Mouse (Mus musculus) spleen, adult 2 months (tissue): ENCODE data around the gene Defb35. TPM values are rescaled to one million over a fixed set of nuclear protein-coding genes. Genes with fewer than 3 reads are reported as not detected.

Experiments
- DNase-seq, 2 experiments: peaks; one replicate each; pipeline versions ENCODE4 v3.0.0 to v3.0.0-alpha.2; 2012 to 2021; ENCODE audit warnings: low spot score in 2 of 2, low read depth in 1 of 2
- H3K27ac ChIP-seq: fragments of 200-500 bp; 2 replicates; pipeline ENCODE4 v1.5.1; 2012; ENCODE audit warnings: low read length, inconsistent platforms; ENCODE audit not compliant: insufficient read depth
- H3K27me3 ChIP-seq: fragments of 200-500 bp; 2 replicates; pipeline ENCODE4 v1.6.1; 2012; ENCODE audit warnings: mild to moderate bottlenecking, moderate library complexity, low read length, inconsistent platforms; ENCODE audit not compliant: control insufficient read depth, insufficient read depth
- H3K36me3 ChIP-seq: fragments of 200-500 bp; 2 replicates; pipeline ENCODE4 v1.6.1; 2012; ENCODE audit warnings: mild to moderate bottlenecking, low read length, inconsistent platforms; ENCODE audit not compliant: control insufficient read depth, insufficient read depth
- H3K4me1 ChIP-seq: fragments of 200-500 bp; 2 replicates; pipeline ENCODE4 v1.6.1; 2011; ENCODE audit warnings: inconsistent platforms; ENCODE audit not compliant: control insufficient read depth, insufficient read depth, insufficient read length
- H3K4me3 ChIP-seq: fragments of 200-500 bp; 2 replicates; pipeline ENCODE4 v1.5.1; 2011; ENCODE audit warnings: mild to moderate bottlenecking, inconsistent platforms; ENCODE audit not compliant: insufficient read depth, insufficient read length; ENCODE audit errors: extremely low read depth
- CTCF ChIP-seq: fragments of 200-500 bp; IDR thresholded peaks from 2 replicates; pipeline ENCODE4 v1.5.1; 2011; ENCODE audit warnings: mild to moderate bottlenecking, inconsistent platforms; ENCODE audit not compliant: insufficient read depth, insufficient read length, insufficient replicate concordance; ENCODE audit errors: extremely low read depth
- POLR2A ChIP-seq: fragments of 200-500 bp; IDR thresholded peaks from 2 replicates; pipeline ENCODE4 v1.6.1; 2011; ENCODE audit warnings: low read depth, low read length, inconsistent platforms
- WGBS: fragments of 180-500 bp; shearing (Covaris S2); methylation state at CpG from one replicate; pipeline ENCODE4 v1.1.7; 2018; 5-methylcytosine and 5-hydroxymethylcytosine counted together
- polyA plus RNA-seq: library from polyadenylated mRNA; depleted of rRNA; stranded (reverse); fragments of >200 nt; gene quantifications from 2 replicates; pipeline ENCODE4 v1.2.3, GENCODE M21; 2012

The Defb35 gene
- polyA plus RNA-seq, 1 experiment, result not detected

DNA sequence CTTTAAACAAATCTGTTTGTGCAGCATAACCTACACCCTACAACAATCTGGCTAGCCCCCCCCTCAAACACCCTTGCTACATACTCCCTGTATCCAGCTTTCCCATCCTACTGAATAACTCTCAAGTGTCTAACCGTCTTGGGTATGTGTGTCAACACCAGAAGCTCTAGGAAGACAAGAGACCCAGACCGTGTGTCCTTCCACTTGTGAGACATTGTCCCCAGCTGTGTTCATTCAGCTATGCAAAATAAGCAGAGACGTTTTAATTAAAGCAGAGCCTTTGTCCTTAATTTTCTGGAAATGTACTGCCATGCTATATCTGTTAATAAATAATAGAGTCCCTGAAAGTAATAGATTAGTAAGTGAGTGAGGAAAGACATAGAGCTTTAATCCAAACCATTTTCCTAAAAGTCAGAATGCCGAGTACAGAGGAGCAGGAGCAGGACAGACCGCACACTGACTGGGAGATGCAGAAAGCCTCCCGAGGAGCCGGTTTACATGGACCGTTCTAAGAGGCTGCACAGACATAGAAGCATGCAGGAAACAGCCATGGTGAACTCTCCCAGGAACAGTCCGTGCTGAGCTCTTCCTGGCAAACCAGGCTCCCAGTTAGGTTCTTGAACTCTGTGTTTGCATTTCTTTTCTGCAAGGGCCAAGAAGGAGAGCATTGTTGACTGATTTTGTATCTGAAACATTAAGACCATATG is 9.3 kb downstream of the Defb35 start:
- no peak overlapping the region for H3K4me3 ChIP-seq
- no peaks in the 10 kb centered on the region for H3K27me3 ChIP-seq
- 81% methylated on average over 9 of the region's 9 CpGs for WGBS
- H3K36me3 ChIP-seq, result no peaks in the 10 kb centered on the region
- H3K4me1 ChIP-seq, result no peaks in the 10 kb centered on the region
- no peak for TF ChIP-seq POLR2A
- TF ChIP-seq CTCF, result no peak
- no peak overlapping the region for H3K27ac ChIP-seq
- DNase-seq, result no peak

DNA sequence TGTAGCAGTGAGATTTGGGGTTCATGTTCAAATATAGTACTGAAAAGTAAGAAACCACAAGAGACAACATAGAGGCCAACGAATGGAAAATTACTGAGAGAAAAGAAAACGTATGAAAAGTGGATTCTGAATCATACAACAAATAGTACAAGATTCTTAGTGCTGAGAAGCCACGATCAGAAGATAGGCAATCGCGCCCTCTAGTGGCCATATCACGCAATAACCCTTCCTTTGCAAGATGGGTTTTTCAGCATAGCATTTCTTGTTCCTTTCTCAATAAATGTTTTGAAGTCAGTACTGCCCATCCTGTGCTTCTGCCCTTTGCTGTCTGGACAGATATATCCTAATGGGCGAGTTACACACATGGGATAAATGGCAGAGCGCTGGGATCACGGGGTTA is 17.2 kb downstream of the Defb35 start:
- no peak overlapping the region for H3K4me3 ChIP-seq

DNA sequence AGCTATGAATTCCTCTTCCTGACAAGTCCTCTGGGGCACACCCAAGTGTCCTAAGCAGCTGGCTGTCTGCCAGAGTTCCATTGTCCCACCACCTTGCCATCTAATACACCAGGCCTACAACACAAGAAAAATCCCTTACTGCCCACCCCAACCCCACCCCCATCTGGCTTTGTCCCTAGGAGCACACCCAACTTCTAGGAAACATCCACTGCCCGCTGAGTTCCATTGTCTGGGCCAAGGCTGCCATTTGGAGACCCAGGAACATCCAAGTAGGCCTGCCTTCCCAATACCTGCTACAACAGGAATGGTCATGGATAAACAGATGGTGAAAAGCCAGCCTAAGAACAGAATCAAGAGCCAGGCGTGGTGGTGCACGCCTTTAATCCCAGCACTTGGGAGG is 18.2 kb downstream of the Defb35 start:
- no peak overlapping the region for H3K27ac ChIP-seq
- no peak overlapping the region for H3K4me3 ChIP-seq
- no peak for DNase-seq
- no peaks in the 10 kb centered on the region for H3K27me3 ChIP-seq
- no peak for TF ChIP-seq CTCF
- TF ChIP-seq POLR2A, result no peak
- 82% methylated on average over 3 of the region's 3 CpGs for WGBS
- H3K4me1 ChIP-seq, result no peaks in the 10 kb centered on the region
- H3K36me3 ChIP-seq, result no peaks in the 10 kb centered on the region

More for the DNA sequence above, 17.2 kb downstream of the Defb35 start:
- no peaks in the 10 kb centered on the region for H3K36me3 ChIP-seq
- DNase-seq, result no peak
- no peak overlapping the region for H3K27ac ChIP-seq
- TF ChIP-seq CTCF, result no peak
- TF ChIP-seq POLR2A, result no peak
- H3K4me1 ChIP-seq, result no peaks in the 10 kb centered on the region
- no peaks in the 10 kb centered on the region for H3K27me3 ChIP-seq
- WGBS, result 6% methylated on average over 9 of the region's 9 CpGs

DNA sequence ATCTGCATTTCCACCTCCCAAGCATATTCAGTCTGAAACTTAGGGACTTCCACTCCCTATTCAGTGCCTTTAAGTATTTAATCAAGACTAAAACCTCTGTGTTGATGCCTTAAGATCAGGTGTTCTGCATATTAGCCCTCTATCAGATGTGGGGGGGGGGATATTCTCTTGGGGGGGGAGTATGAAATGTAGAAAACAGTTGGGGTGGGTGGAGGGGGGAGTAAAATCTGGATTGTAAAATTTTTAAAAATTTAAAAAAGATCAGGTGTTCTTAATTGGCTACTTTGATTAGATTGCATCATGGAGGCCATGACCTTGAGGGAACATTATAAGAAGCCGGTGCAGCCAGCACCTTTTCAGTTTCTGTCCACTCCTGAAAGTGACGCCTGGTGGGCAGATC is 20.3 kb downstream of the Defb35 start, which contains the start of gene Fam90a1a:
Gene Fam90a1a (plus strand): TSS at position 301 of the 400 bp plus-strand sequence.
- WGBS, result 89% methylated on average over 2 of the region's 2 CpGs
- TF ChIP-seq POLR2A (no peak), CTCF (no peak)
- no peak for DNase-seq
- Histone ChIP-seq H3K27ac (no peak within 1 kb of the TSS), H3K4me1 (no peaks in the 10 kb centered on the region), H3K4me3 (no peak within 1 kb of the TSS), H3K27me3 (no peaks in the 10 kb centered on the region), H3K36me3 (no peaks in the 10 kb centered on the region)

GRCm38 (mm10) chr8:21966646-21967045 is 28.5 kb downstream of the Defb35 start:
- Histone ChIP-seq H3K4me3 (no peak overlapping the region), H3K27me3 (no peaks in the 10 kb centered on the region), H3K4me1 (no peaks in the 10 kb centered on the region), H3K27ac (no peak overlapping the region), H3K36me3 (no peaks in the 10 kb centered on the region)
- WGBS, result 78% methylated on average over 1 of the region's 1 CpGs
- TF ChIP-seq CTCF, result no peak
- no peak for TF ChIP-seq POLR2A
- DNase-seq, result no peak

- no peak for DNase-seq
- no peak within 1 kb of the TSS for H3K27ac ChIP-seq
- no peak within 1 kb of the TSS for H3K4me3 ChIP-seq
- no peaks in the 10 kb centered on the region for H3K4me1 ChIP-seq
- no peaks in the 10 kb centered on the region for H3K36me3 ChIP-seq
- no peak for TF ChIP-seq CTCF
- no peak for TF ChIP-seq POLR2A
- H3K27me3 ChIP-seq, result no peaks in the 10 kb centered on the region
- 93% methylated on average over 3 of the region's 3 CpGs for WGBS
Observed at GRCm38 (mm10) chr8:21969475-21969874, 31.3 kb downstream of the Defb35 start, which contains the start of gene Ccdc70. Gene Ccdc70, plus strand, starts transcription at chr8:21969775.

DNA sequence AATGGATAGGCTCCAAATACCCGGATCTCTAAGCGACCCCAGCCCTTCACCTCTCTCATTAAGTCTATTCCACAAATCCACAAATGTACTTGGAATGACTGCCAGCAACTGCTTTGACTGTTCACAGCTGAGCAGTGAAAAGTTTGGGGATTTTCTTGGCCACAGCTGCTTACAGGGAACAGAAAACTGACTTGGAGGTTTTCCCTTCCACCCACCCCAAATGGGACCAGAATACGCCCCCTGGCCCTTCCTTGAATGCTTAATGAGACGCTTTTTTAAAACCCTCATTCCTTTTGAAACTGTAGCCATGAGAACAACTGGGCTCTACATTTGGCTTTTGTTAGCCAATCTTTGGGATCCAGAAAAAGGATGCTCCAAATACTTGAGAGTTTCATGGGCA is 40.0 kb downstream of the Defb35 start:
- Histone ChIP-seq H3K4me3 (no peak overlapping the region), H3K27ac (no peak overlapping the region), H3K36me3 (no peaks in the 10 kb centered on the region), H3K27me3 (no peaks in the 10 kb centered on the region), H3K4me1 (no peaks in the 10 kb centered on the region)
- DNase-seq, result no peak
- 70% methylated on average over 4 of the region's 4 CpGs for WGBS
- no peak for TF ChIP-seq CTCF
- no peak for TF ChIP-seq POLR2A
